Mouse (Mus musculus): Measurements from ENCODE around the gene Rbms3.

GRCm38 (mm10) chr9:117136410-117136809, 493.3 kb downstream of the Rbms3 start:
- TF ChIP-seq CTCF (conservative IDR thresholded peaks at IDR 0.05; ENCODE audit: insufficient read depth, insufficient read length, low read depth, low read length) (no peak), POLR2A (IDR thresholded peaks at IDR 0.05; ENCODE audit: low read depth, low read length) (no peak)
